Mouse (Mus musculus) intestine, postnatal 0 days (tissue): ENCODE data around the gene Vmn2r83. TPM values are rescaled to one million over a fixed set of nuclear protein-coding genes. Genes with fewer than 3 reads are reported as not detected.

ENCODE experiments used
- ATAC-seq: fragments of 200-750 bp; cut with Nextera tagmentation; 2 replicates; pipeline ENCODE4 v1.8.0; 2017; ENCODE audit warnings: mild to moderate bottlenecking, moderate TSS enrichment, moderate library complexity
- H3K27ac ChIP-seq: fragments of 300-500 bp; sonication (generic); 2 replicates; pipeline ENCODE4 v1.5.1; 2014; ENCODE audit warnings: mild to moderate bottlenecking, low read depth, low read length, moderate library complexity
- H3K27me3 ChIP-seq: fragments of 300-500 bp; sonication (generic); replicated peaks from 2 replicates; pipeline ENCODE4 v1.6.1; 2014; ENCODE audit warnings: low read length, mixed read lengths; ENCODE audit not compliant: control insufficient read depth, insufficient read depth
- H3K36me3 ChIP-seq: fragments of 300-500 bp; sonication (generic); 2 replicates; pipeline ENCODE4 v1.6.1; 2014; ENCODE audit warnings: mild to moderate bottlenecking, moderate library complexity; ENCODE audit not compliant: control insufficient read depth, insufficient read depth
- H3K4me1 ChIP-seq: fragments of 300-500 bp; sonication (generic); replicated peaks from 2 replicates; pipeline ENCODE4 v1.6.1; 2014; ENCODE audit warnings: antibody characterized with exemption, low read length, mixed read lengths; ENCODE audit not compliant: control insufficient read depth, insufficient read depth
- H3K4me2 ChIP-seq: fragments of 300-500 bp; sonication (generic); replicated peaks from 2 replicates; pipeline ENCODE4 v1.6.1; 2014; ENCODE audit warnings: low read depth, mild to moderate bottlenecking, moderate library complexity
- H3K4me3 ChIP-seq: fragments of 300-500 bp; sonication (generic); 2 replicates; pipeline ENCODE4 v1.5.1; 2014; ENCODE audit warnings: low read depth, low read length
- H3K9ac ChIP-seq: fragments of 300-500 bp; sonication (generic); 2 replicates; pipeline ENCODE4 v1.6.1; 2014; ENCODE audit warnings: mild to moderate bottlenecking, low read depth, low read length
- H3K9me3 ChIP-seq: fragments of 300-500 bp; sonication (generic); 2 replicates; pipeline ENCODE4 v1.6.1; 2016; ENCODE audit warnings: mixed run types; ENCODE audit not compliant: control insufficient read depth
- CTCF ChIP-seq: sonication (generic); IDR thresholded peaks from 2 replicates; pipeline ENCODE4 v1.5.1; 2016; ENCODE audit warnings: low read depth, mild to moderate bottlenecking, control low read depth, antibody characterized with exemption, moderate library complexity
- WGBS: fragments of 180-500 bp; shearing (Covaris S2); extraction: QIAGEN DNeasy Blood & Tissue Kit; methylation state at CpG from one replicate; pipeline ENCODE4 v1.1.7; 2014; 5-methylcytosine and 5-hydroxymethylcytosine counted together
- polyA plus RNA-seq: library from polyadenylated mRNA; unstranded; fragments of >200 nt; fragmentation: Nextera tagmentation; extraction: Ambion mirVana; gene quantifications from 2 replicates; pipeline ENCODE4 v1.2.1, GENCODE M21; 2015

Vmn2r83 gene
- polyA plus RNA-seq, 1 experiment from 2014 or later = not detected

- no peak for TF ChIP-seq CTCF
- ATAC-seq = no peak
- Histone ChIP-seq H3K27me3 (no peaks in the 10 kb centered on the region), H3K4me3 (no peak overlapping the region), H3K9ac (no peak overlapping the region), H3K4me2 (no peak overlapping the region), H3K4me1 (no peaks in the 10 kb centered on the region), H3K9me3 (no peaks in the 10 kb centered on the region), H3K27ac (no peak overlapping the region), H3K36me3 (peaks cover 32% of the 10 kb centered on the region; the same call in 1 of the 2 replicates)
- WGBS = 95% methylated on average over 1 of the region's 1 CpGs
Measured at GRCm38 (mm10) chr10:79524433-79524832, 55.9 kb downstream of the Vmn2r83 start.

DNA sequence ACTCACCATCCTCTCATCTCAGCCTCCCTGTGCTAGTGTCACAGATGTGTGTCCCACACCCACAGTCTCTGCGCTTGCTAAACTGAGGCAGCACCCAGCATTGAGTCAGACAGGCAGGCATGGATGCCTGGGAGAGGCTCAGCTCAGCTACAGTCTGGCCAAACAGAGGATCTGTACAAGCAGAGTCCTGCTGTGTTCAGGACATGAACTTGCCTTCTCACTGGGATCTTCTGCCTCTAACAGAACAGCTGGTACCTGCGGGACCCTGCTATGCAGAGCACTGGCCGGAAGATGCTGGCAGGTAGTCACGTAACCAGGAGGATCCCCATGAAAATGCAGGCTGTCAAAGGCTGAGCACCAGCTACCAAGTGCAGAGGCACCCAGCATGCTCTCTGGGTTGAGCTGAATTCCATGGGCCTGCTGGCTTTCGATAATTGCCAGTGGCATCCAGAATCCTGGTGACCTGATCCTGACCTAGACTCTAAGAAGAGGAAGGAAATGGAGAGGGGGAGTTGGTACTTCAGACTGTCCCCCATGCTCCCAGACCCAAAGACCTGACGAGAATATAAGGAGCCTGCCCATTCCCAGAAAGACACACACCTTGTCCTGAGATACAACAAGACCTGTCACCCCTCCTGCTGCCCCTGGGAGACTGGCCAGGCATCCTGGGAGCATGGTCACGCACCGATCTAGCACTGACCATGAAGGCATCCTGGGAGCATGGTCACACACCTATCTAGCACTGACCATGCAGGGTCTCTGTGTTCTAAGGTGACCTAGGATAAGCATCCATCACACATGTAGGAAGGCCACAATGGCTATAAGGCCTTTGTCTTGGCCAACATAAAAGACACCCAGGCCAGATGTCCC is 57.2 kb downstream of the Vmn2r83 start:
- H3K9ac ChIP-seq = no peak overlapping the region
- 91% methylated on average over 8 of the region's 8 CpGs for WGBS
- H3K4me1 ChIP-seq = no peaks in the 10 kb centered on the region
- H3K27me3 ChIP-seq = no peaks in the 10 kb centered on the region
- H3K4me2 ChIP-seq = no peak overlapping the region
- no peak overlapping the region for H3K4me3 ChIP-seq
- peaks cover 40% of the 10 kb centered on the region for H3K36me3 ChIP-seq
- no peaks in the 10 kb centered on the region for H3K9me3 ChIP-seq
- no peak for TF ChIP-seq CTCF
- no peak for ATAC-seq
- H3K27ac ChIP-seq = no peak overlapping the region

GRCm38 (mm10) chr10:79526661-79527452 is 58.3 kb downstream of the Vmn2r83 start:
- H3K4me2 ChIP-seq = no peak overlapping the region
- no peaks in the 10 kb centered on the region for H3K4me1 ChIP-seq
- H3K9ac ChIP-seq = no peak overlapping the region
- ATAC-seq = peak; percentile 17; the same call in 1 of the 2 replicates
- WGBS = 84% methylated on average over 12 of the region's 12 CpGs
- H3K27ac ChIP-seq = no peak overlapping the region
- H3K27me3 ChIP-seq = no peaks in the 10 kb centered on the region
- no peak for TF ChIP-seq CTCF
- peaks cover 47% of the 10 kb centered on the region for H3K36me3 ChIP-seq
- no peaks in the 10 kb centered on the region for H3K9me3 ChIP-seq
- H3K4me3 ChIP-seq = no peak overlapping the region

DNA sequence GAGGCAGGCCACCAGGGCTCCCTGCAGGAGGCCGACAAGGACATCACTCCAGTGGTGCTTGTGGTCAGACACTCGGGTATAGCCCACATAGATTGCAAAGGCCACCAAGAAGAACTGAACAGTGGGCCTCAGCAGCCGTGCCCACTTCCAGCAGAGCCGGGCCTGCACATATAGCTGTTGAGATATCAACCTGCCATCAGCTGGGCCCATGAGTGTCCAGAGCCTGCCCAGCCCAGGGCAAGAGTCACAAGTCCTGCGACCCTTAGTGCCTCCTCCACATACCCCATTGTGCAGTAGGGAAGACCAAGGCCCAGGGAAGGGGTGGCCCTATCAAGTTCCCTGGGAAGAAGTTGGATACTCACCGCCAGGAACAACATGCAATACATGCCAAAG is 58.9 kb downstream of the Vmn2r83 start:
- no peak overlapping the region for H3K4me3 ChIP-seq
- H3K4me1 ChIP-seq = no peaks in the 10 kb centered on the region
- peaks cover 47% of the 10 kb centered on the region for H3K36me3 ChIP-seq
- 88% methylated on average over 6 of the region's 6 CpGs for WGBS
- ATAC-seq = no peak
- no peak for TF ChIP-seq CTCF
- no peak overlapping the region for H3K9ac ChIP-seq
- no peaks in the 10 kb centered on the region for H3K9me3 ChIP-seq
- H3K27me3 ChIP-seq = no peaks in the 10 kb centered on the region
- H3K4me2 ChIP-seq = no peak overlapping the region
- H3K27ac ChIP-seq = no peak overlapping the region

- no peaks in the 10 kb centered on the region for H3K27me3 ChIP-seq
- H3K4me3 ChIP-seq = no peak overlapping the region
- no peak overlapping the region for H3K9ac ChIP-seq
- 81% methylated on average over 3 of the region's 3 CpGs for WGBS
- no peaks in the 10 kb centered on the region for H3K4me1 ChIP-seq
- no peak overlapping the region for H3K4me2 ChIP-seq
- peaks cover 46% of the 10 kb centered on the region for H3K36me3 ChIP-seq
- TF ChIP-seq CTCF = peak; percentile 56
- no peak for ATAC-seq
- no peak overlapping the region for H3K27ac ChIP-seq
- no peaks in the 10 kb centered on the region for H3K9me3 ChIP-seq
Measured at GRCm38 (mm10) chr10:79528081-79528480, 59.5 kb downstream of the Vmn2r83 start.

DNA sequence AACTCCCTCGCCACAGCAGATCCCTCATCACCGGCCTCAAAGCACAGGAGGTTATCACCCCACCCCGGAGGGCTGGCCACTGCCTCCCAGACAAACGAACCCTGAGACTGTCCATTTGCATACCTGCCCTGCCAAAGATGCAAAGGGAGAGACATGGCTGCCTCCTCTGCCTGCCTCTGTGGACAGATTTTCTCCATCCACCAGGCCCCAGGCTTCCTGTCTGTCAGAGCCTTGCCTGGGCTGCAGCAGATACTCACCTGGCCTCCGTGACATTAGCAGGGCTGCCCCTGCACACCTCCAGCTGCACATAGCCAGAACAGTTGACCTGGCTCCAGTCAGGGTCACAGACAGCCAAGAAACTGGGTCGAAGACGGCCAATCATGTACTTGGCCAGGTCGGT is 61.7 kb downstream of the Vmn2r83 start:
- H3K4me3 ChIP-seq = no peak overlapping the region
- no peaks in the 10 kb centered on the region for H3K9me3 ChIP-seq
- peaks cover 39% of the 10 kb centered on the region for H3K36me3 ChIP-seq
- WGBS = 63% methylated on average over 8 of the region's 8 CpGs
- 0 out of 2 replicates have a peak overlapping the region, but pooled peaks have one; percentile 13 for H3K4me2 ChIP-seq
- H3K4me1 ChIP-seq = no peaks in the 10 kb centered on the region
- no peak for TF ChIP-seq CTCF
- H3K27ac ChIP-seq = no peak overlapping the region
- ATAC-seq = no peak
- no peak overlapping the region for H3K9ac ChIP-seq
- no peaks in the 10 kb centered on the region for H3K27me3 ChIP-seq
